Mouse (Mus musculus) stomach, postnatal 0 days (tissue): ENCODE data around the gene Disp1. TPM values are rescaled to one million over a fixed set of nuclear protein-coding genes. Genes with fewer than 3 reads are reported as not detected.

Experiments
- ATAC-seq: fragments of 200-750 bp; cut with Nextera tagmentation; 2 replicates; pipeline ENCODE4 v1.8.0; 2017; ENCODE audit not compliant: low FRiP score, low TSS enrichment
- DNase-seq: peaks from one replicate; pipeline ENCODE4 v3.0.0-alpha.2; 2016; ENCODE audit warnings: low spot score
- H3K27ac ChIP-seq: fragments of 300-500 bp; sonication (generic); replicated peaks from 2 replicates; pipeline ENCODE4 v1.5.1; 2014; ENCODE audit warnings: mild to moderate bottlenecking, control low read depth
- H3K27me3 ChIP-seq: fragments of 300-500 bp; sonication (generic); 2 replicates; pipeline ENCODE4 v1.6.1; 2014; ENCODE audit warnings: low read length; ENCODE audit not compliant: control insufficient read depth, insufficient read depth
- H3K36me3 ChIP-seq: fragments of 300-500 bp; sonication (generic); 2 replicates; pipeline ENCODE4 v1.6.1; 2014; ENCODE audit warnings: low read length, mixed read lengths; ENCODE audit not compliant: control insufficient read depth, insufficient read depth
- H3K4me1 ChIP-seq: fragments of 300-500 bp; sonication (generic); replicated peaks from 2 replicates; pipeline ENCODE4 v1.6.1; 2014; ENCODE audit warnings: antibody characterized with exemption; ENCODE audit not compliant: control insufficient read depth, insufficient read depth
- H3K4me2 ChIP-seq: fragments of 300-500 bp; sonication (generic); replicated peaks from 2 replicates; pipeline ENCODE4 v1.6.1; 2014; ENCODE audit warnings: low read depth, mild to moderate bottlenecking, control low read depth, moderate library complexity
- H3K4me3 ChIP-seq: fragments of 300-500 bp; sonication (generic); 2 replicates; pipeline ENCODE4 v1.5.1; 2014; ENCODE audit warnings: low read depth, low read length, control low read depth
- H3K9ac ChIP-seq: fragments of 300-500 bp; sonication (generic); 2 replicates; pipeline ENCODE4 v1.6.1; 2014; ENCODE audit warnings: mild to moderate bottlenecking, low read length, control low read depth, mixed read lengths
- H3K9me3 ChIP-seq: fragments of 300-500 bp; sonication (generic); 2 replicates; pipeline ENCODE4 v1.6.1; 2016; ENCODE audit warnings: low read length; ENCODE audit not compliant: control insufficient read depth
- CTCF ChIP-seq: IDR thresholded peaks from 2 replicates; pipeline ENCODE4 v1.5.1; 2016; ENCODE audit warnings: antibody characterized with exemption, low read depth, mild to moderate bottlenecking, moderate library complexity
- EP300 ChIP-seq: optimal IDR thresholded peaks from 2 replicates; pipeline ENCODE3; 2016; ENCODE audit warnings: antibody characterized with exemption
- WGBS: fragments of 180-500 bp; shearing (Covaris S2); extraction: QIAGEN DNeasy Blood & Tissue Kit; methylation state at CpG from one replicate; pipeline ENCODE4 v1.1.7; 2014; 5-methylcytosine and 5-hydroxymethylcytosine counted together
- microRNA-seq: library from miRNA; unstranded; fragments of <30 nt; microRNA quantifications from one replicate; pipeline ENCODE4, GENCODE M21; 2016
- polyA plus RNA-seq: library from polyadenylated mRNA; unstranded; fragments of >200 nt; fragmentation: Nextera tagmentation; extraction: Ambion mirVana; gene quantifications from 2 replicates; pipeline ENCODE4 v1.2.1, GENCODE M21; 2015

Disp1 gene
- polyA plus RNA-seq, 1 experiment from 2014 or later: 5.9 TPM

- no peak overlapping the region for H3K9ac ChIP-seq
- DNase-seq: no peak
- H3K27me3 ChIP-seq: no peaks in the 10 kb centered on the region
- ATAC-seq: no peak
- 70% methylated on average over 13 of the region's 13 CpGs for WGBS
- no peak overlapping the region for H3K4me2 ChIP-seq
- H3K27ac ChIP-seq: no peak overlapping the region
- TF ChIP-seq EP300 (no peak), CTCF (no peak)
- H3K36me3 ChIP-seq: no peaks in the 10 kb centered on the region
- H3K4me3 ChIP-seq: no peak overlapping the region
- 0 out of 2 replicates have a peak, but pooled peaks cover 6% of the 10 kb centered on the region for H3K4me1 ChIP-seq
- no peaks in the 10 kb centered on the region for H3K9me3 ChIP-seq
Measured at GRCm38 (mm10) chr1:183043161-183043812, 178.0 kb downstream of the Disp1 start.

GRCm38 (mm10) chr1:183041703-183042102 is 179.6 kb downstream of the Disp1 start:
- Histone ChIP-seq H3K9ac (no peak overlapping the region), H3K36me3 (no peaks in the 10 kb centered on the region), H3K4me3 (no peak overlapping the region), H3K4me1 (0 out of 2 replicates have a peak, but pooled peaks cover under 1% of the 10 kb centered on the region), H3K27ac (no peak overlapping the region), H3K9me3 (no peaks in the 10 kb centered on the region), H3K27me3 (no peaks in the 10 kb centered on the region), H3K4me2 (no peak overlapping the region)
- TF ChIP-seq CTCF: no peak
- no peak for TF ChIP-seq EP300
- DNase-seq (no peak), ATAC-seq (no peak)
- 64% methylated on average over 6 of the region's 7 CpGs for WGBS

- 65% methylated on average over 11 of the region's 11 CpGs for WGBS
- no peak for DNase-seq
- no peaks in the 10 kb centered on the region for H3K36me3 ChIP-seq
- no peaks in the 10 kb centered on the region for H3K4me1 ChIP-seq
- no peak overlapping the region for H3K4me2 ChIP-seq
- H3K9ac ChIP-seq: no peak overlapping the region
- no peak overlapping the region for H3K4me3 ChIP-seq
- H3K27me3 ChIP-seq: no peaks in the 10 kb centered on the region
- peak; percentile 51; the same call in 1 of the 2 replicates for ATAC-seq
- no peak overlapping the region for H3K27ac ChIP-seq
- no peaks in the 10 kb centered on the region for H3K9me3 ChIP-seq
- TF ChIP-seq EP300 (no peak), CTCF (no peak)
Measured at GRCm38 (mm10) chr1:183040847-183041382, 180.4 kb downstream of the Disp1 start.

DNA sequence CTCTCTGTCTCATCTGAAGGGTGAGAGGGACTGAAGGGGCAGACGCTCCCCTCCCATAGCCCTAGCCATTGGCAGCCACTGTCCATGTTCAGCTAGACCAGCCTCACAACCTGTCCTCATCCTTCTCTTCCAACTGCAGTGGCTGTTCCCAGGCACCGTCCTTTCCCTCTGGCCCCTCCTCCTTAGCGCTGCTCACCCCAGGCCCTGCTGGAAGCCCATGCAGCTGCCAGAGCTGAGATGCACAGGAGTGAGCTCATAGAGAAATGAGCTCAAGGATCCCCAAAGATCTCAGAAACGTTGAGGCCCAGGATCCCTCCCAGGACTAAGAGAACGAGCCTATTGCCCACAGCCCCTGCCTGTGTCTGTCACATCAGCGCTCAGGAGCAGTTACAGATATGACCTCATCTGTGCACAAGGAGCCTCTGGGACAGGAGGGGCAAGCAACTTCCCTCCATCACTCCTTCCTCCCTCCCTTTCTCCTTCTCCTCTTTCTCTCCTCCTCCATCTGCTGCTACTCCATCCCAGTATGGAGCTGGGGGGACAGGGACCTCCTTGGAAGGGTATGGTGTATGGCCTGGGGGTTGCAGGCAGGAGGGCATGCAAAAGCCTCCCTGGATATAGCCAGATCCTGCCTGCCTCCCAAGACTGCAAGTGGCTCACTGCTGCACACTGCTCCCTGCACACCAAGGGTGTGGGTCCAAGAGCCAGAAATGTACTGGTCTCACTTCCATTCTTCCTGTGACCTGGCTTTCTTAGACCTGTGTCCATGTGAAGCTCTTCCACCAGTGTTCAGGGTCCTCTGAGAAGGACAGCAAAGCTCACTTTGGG is 181.2 kb downstream of the Disp1 start:
- Histone ChIP-seq H3K4me1 (no peaks in the 10 kb centered on the region), H3K9me3 (no peaks in the 10 kb centered on the region), H3K4me3 (no peak overlapping the region), H3K4me2 (no peak overlapping the region), H3K27ac (no peak overlapping the region), H3K9ac (no peak overlapping the region), H3K36me3 (no peaks in the 10 kb centered on the region), H3K27me3 (no peaks in the 10 kb centered on the region)
- DNase-seq: no peak
- no peak for TF ChIP-seq CTCF
- no peak for TF ChIP-seq EP300
- ATAC-seq: peak; percentile 54; the same call in 1 of the 2 replicates
- WGBS: 58% methylated on average over 6 of the region's 6 CpGs

DNA sequence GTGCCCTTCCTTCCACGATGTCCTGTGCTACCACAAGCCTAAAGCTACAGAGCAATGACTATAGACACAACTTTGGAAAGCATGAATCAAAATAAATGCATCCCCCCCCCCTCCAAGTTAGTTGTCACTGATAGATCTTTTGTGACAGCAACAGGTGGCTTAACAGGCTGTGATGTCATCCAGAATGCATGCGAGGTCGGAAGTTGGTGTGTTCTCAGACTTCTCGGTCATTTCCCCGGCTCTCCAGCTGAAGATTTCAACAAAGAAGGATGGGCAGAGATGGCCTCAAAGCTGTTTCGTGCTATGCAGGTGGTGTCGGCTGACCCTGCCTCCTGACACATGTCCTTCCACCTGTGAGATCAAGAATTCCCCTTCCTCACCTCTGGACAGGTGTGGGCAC is 181.9 kb downstream of the Disp1 start:
- Histone ChIP-seq H3K27ac (no peak overlapping the region), H3K4me3 (no peak overlapping the region), H3K4me1 (no peaks in the 10 kb centered on the region), H3K27me3 (no peaks in the 10 kb centered on the region), H3K9ac (no peak overlapping the region), H3K4me2 (no peak overlapping the region), H3K36me3 (no peaks in the 10 kb centered on the region), H3K9me3 (no peaks in the 10 kb centered on the region)
- WGBS: 76% methylated on average over 7 of the region's 7 CpGs
- ATAC-seq (no peak), DNase-seq (no peak)
- no peak for TF ChIP-seq EP300
- no peak for TF ChIP-seq CTCF

Small RNA genes within 50 kb of the gene (microRNA-seq; reads per million reads assigned to microRNA genes)
- gene Gm24975: not detected

Other genes starting within 250 kb of the Disp1 start
- gene Aida, start 75.1 kb upstream of the Disp1 start, polyA plus RNA-seq: 21.1 and 22.3 TPM in 2 replicates
- gene Brox, start 75.7 kb upstream of the Disp1 start, polyA plus RNA-seq: 27.6 and 28.5 TPM in 2 replicates
- 56.9 and 57.1 TPM in 2 replicates for gene Mia3, start 148.0 kb upstream of the Disp1 start, polyA plus RNA-seq
- 9.9 and 10.8 TPM in 2 replicates for gene Taf1a, start 167.5 kb upstream of the Disp1 start, polyA plus RNA-seq
- not detected in 2 replicates for gene Hhipl2, start 196.7 kb upstream of the Disp1 start, polyA plus RNA-seq